Mouse (Mus musculus) liver, embryonic 16.5 days (tissue): ENCODE measurements at regions not wholly inside any gene's neighbourhood (a gene's known extent, or its start where the extent isn't known, plus 50 kb on each side); places are given as distances from the start of the nearest gene placed in this dataset.
A peak's percentile ranks its signal among the peaks of the same experiment; 100 is the strongest.

Source experiments
- ATAC-seq: fragments of 200-750 bp; cut with Nextera tagmentation; 2 replicates; pipeline ENCODE4 v1.8.0; 2017; ENCODE audit warnings: low read depth, mild to moderate bottlenecking, moderate number of reproducible peaks, moderate library complexity
- H3K27ac ChIP-seq: fragments of 300-500 bp; sonication (generic); 2 replicates; pipeline ENCODE4 v1.5.1; 2014; ENCODE audit warnings: mild to moderate bottlenecking, low read length
- H3K27me3 ChIP-seq: fragments of 300-500 bp; sonication (generic); 2 replicates; pipeline ENCODE4 v1.6.1; 2014; ENCODE audit warnings: low read depth, low read length, mixed read lengths; ENCODE audit not compliant: control insufficient read depth, insufficient read depth
- H3K36me3 ChIP-seq: fragments of 300-500 bp; sonication (generic); 2 replicates; pipeline ENCODE4 v1.6.1; 2014; ENCODE audit warnings: mild to moderate bottlenecking; ENCODE audit not compliant: control insufficient read depth, insufficient read depth
- H3K4me1 ChIP-seq: fragments of 300-500 bp; sonication (generic); 2 replicates; pipeline ENCODE4 v1.6.1; 2014; ENCODE audit warnings: low read depth, low read length, mixed read lengths; ENCODE audit not compliant: control insufficient read depth
- H3K4me2 ChIP-seq: fragments of 300-500 bp; sonication (generic); 2 replicates; pipeline ENCODE4 v1.6.1; 2014; ENCODE audit warnings: low read depth, low read length, mixed read lengths
- H3K4me3 ChIP-seq: fragments of 300-500 bp; sonication (generic); 2 replicates; pipeline ENCODE4 v1.5.1; 2014; ENCODE audit warnings: low read depth, mild to moderate bottlenecking, low read length
- H3K9ac ChIP-seq: fragments of 300-500 bp; sonication (generic); 2 replicates; pipeline ENCODE4 v1.6.1; 2014; ENCODE audit warnings: low read depth, low read length
- H3K9me3 ChIP-seq: fragments of 300-500 bp; sonication (generic); replicated peaks from 2 replicates; pipeline ENCODE4 v1.6.1; 2016; ENCODE audit warnings: low read length; ENCODE audit not compliant: control insufficient read depth
- WGBS: fragments of 180-500 bp; shearing (Covaris S2); extraction: QIAGEN DNeasy Blood & Tissue Kit; methylation state at CpG from one replicate; pipeline ENCODE4 v1.1.7; 2014; ENCODE audit not compliant: insufficient replicate concordance; 5-methylcytosine and 5-hydroxymethylcytosine counted together

GRCm38 (mm10) chr5:119273203-119273602 lies 397.3 kb upstream of the Tbx3 start:
- H3K27me3 ChIP-seq = no peaks in the 10 kb centered on the region
- whole genome bisulfite sequencing = 57% methylated on average over 7 of the region's 7 CpGs
- no peak overlapping the region for H3K4me3 ChIP-seq
- no peak for ATAC-seq
- no peak overlapping the region for H3K27ac ChIP-seq
- H3K9ac ChIP-seq = no peak overlapping the region
- H3K4me2 ChIP-seq = no peak overlapping the region
- H3K9me3 ChIP-seq = no peaks in the 10 kb centered on the region
- no peaks in the 10 kb centered on the region for H3K36me3 ChIP-seq
- H3K4me1 ChIP-seq = no peaks in the 10 kb centered on the region

- no peaks in the 10 kb centered on the region for H3K27me3 ChIP-seq
- H3K4me1 ChIP-seq = no peaks in the 10 kb centered on the region
- H3K4me2 ChIP-seq = no peak overlapping the region
- no peaks in the 10 kb centered on the region for H3K9me3 ChIP-seq
- no peak overlapping the region for H3K4me3 ChIP-seq
- H3K36me3 ChIP-seq = no peaks in the 10 kb centered on the region
- 55% methylated on average over 3 of the region's 3 CpGs for WGBS
- ATAC-seq = no peak
- no peak overlapping the region for H3K9ac ChIP-seq
- no peak overlapping the region for H3K27ac ChIP-seq
These were observed 396.9 kb upstream of the Tbx3 start for GRCm38 (mm10) chr5:119273615-119274014.

- H3K27me3 ChIP-seq = no peaks in the 10 kb centered on the region
- H3K4me2 ChIP-seq = no peak overlapping the region
- 50% methylated on average over 7 of the region's 7 CpGs for WGBS
- H3K27ac ChIP-seq = no peak overlapping the region
- H3K4me3 ChIP-seq = no peak overlapping the region
- H3K9me3 ChIP-seq = no peaks in the 10 kb centered on the region
- H3K9ac ChIP-seq = no peak overlapping the region
- H3K36me3 ChIP-seq = no peaks in the 10 kb centered on the region
- H3K4me1 ChIP-seq = no peaks in the 10 kb centered on the region
- no peak for ATAC-seq
These were observed 395.5 kb upstream of the Tbx3 start for GRCm38 (mm10) chr5:119274817-119275494.

- no peak for ATAC-seq
- H3K9ac ChIP-seq = no peak overlapping the region
- H3K4me1 ChIP-seq = no peaks in the 10 kb centered on the region
- H3K27me3 ChIP-seq = no peaks in the 10 kb centered on the region
- no peak overlapping the region for H3K27ac ChIP-seq
- 63% methylated on average over 6 of the region's 6 CpGs for WGBS
- no peak overlapping the region for H3K4me3 ChIP-seq
- H3K9me3 ChIP-seq = no peaks in the 10 kb centered on the region
- no peaks in the 10 kb centered on the region for H3K36me3 ChIP-seq
- H3K4me2 ChIP-seq = no peak overlapping the region
These were observed 390.3 kb upstream of the Tbx3 start for GRCm38 (mm10) chr5:119280146-119280545.

GRCm38 (mm10) chr5:119289808-119290207 lies 380.7 kb upstream of the Tbx3 start:
- no peak for ATAC-seq
- 28% methylated on average over 5 of the region's 5 CpGs for whole genome bisulfite sequencing
- Histone ChIP-seq H3K27me3 (no peaks in the 10 kb centered on the region), H3K4me3 (no peak overlapping the region), H3K27ac (no peak overlapping the region), H3K4me2 (no peak overlapping the region), H3K4me1 (no peaks in the 10 kb centered on the region; the same call in 1 of the 2 replicates), H3K9ac (no peak overlapping the region), H3K36me3 (no peaks in the 10 kb centered on the region), H3K9me3 (no peaks in the 10 kb centered on the region)

- H3K27ac ChIP-seq = no peak overlapping the region
- WGBS = 46% methylated on average over 9 of the region's 9 CpGs
- H3K4me2 ChIP-seq = no peak overlapping the region
- H3K4me1 ChIP-seq = no peaks in the 10 kb centered on the region; the same call in 1 of the 2 replicates
- no peaks in the 10 kb centered on the region for H3K27me3 ChIP-seq
- no peaks in the 10 kb centered on the region for H3K36me3 ChIP-seq
- no peaks in the 10 kb centered on the region for H3K9me3 ChIP-seq
- H3K9ac ChIP-seq = no peak overlapping the region
- peak; percentile 39 for ATAC-seq
- H3K4me3 ChIP-seq = no peak overlapping the region
These were observed 378.1 kb upstream of the Tbx3 start for GRCm38 (mm10) chr5:119292323-119292722.

GRCm38 (mm10) chr5:119292889-119293288 lies 377.6 kb upstream of the Tbx3 start:
- no peaks in the 10 kb centered on the region for H3K36me3 ChIP-seq
- H3K4me2 ChIP-seq = no peak overlapping the region
- H3K9me3 ChIP-seq = no peaks in the 10 kb centered on the region
- WGBS = 52% methylated on average over 1 of the region's 1 CpGs
- no peaks in the 10 kb centered on the region for H3K27me3 ChIP-seq
- no peak for ATAC-seq
- H3K4me3 ChIP-seq = no peak overlapping the region
- H3K4me1 ChIP-seq = no peaks in the 10 kb centered on the region; the same call in 1 of the 2 replicates
- H3K27ac ChIP-seq = no peak overlapping the region
- no peak overlapping the region for H3K9ac ChIP-seq

GRCm38 (mm10) chr5:119299311-119299710 lies 371.2 kb upstream of the Tbx3 start:
- Histone ChIP-seq H3K27ac (no peak overlapping the region), H3K4me2 (no peak overlapping the region), H3K4me1 (no peaks in the 10 kb centered on the region; the same call in 1 of the 2 replicates), H3K9me3 (no peaks in the 10 kb centered on the region), H3K27me3 (no peaks in the 10 kb centered on the region), H3K4me3 (no peak overlapping the region), H3K9ac (no peak overlapping the region), H3K36me3 (no peaks in the 10 kb centered on the region)
- 51% methylated on average over 3 of the region's 3 CpGs for WGBS
- ATAC-seq = no peak

- Histone ChIP-seq H3K4me1 (no peaks in the 10 kb centered on the region; the same call in 1 of the 2 replicates), H3K4me2 (no peak overlapping the region), H3K4me3 (no peak overlapping the region), H3K27ac (no peak overlapping the region), H3K9me3 (no peaks in the 10 kb centered on the region), H3K9ac (no peak overlapping the region), H3K27me3 (no peaks in the 10 kb centered on the region), H3K36me3 (no peaks in the 10 kb centered on the region)
- WGBS = 45% methylated on average over 7 of the region's 7 CpGs
- ATAC-seq = no peak
These were observed 370.4 kb upstream of the Tbx3 start for GRCm38 (mm10) chr5:119300106-119300505.
